Mouse (Mus musculus): ENCODE measurements at regions not wholly inside any gene's neighbourhood (a gene's known extent, or its start where the extent isn't known, plus 50 kb on each side); places are given as distances from the start of the nearest gene placed in this dataset.
"Not testable (repeated sequence)": the region's sequence is repeated elsewhere in the genome, so short reads cannot be mapped to it uniquely, and the experiment has no call there.

- no peak for DNase-seq
Observed at GRCm38 (mm10) chr1:136680173-136680572, 55.5 kb downstream of the Zfp281 start.

GRCm38 (mm10) chr1:136682311-136682710, 57.6 kb downstream of the Zfp281 start:
- not testable (repeated sequence) for DNase-seq

DNA sequence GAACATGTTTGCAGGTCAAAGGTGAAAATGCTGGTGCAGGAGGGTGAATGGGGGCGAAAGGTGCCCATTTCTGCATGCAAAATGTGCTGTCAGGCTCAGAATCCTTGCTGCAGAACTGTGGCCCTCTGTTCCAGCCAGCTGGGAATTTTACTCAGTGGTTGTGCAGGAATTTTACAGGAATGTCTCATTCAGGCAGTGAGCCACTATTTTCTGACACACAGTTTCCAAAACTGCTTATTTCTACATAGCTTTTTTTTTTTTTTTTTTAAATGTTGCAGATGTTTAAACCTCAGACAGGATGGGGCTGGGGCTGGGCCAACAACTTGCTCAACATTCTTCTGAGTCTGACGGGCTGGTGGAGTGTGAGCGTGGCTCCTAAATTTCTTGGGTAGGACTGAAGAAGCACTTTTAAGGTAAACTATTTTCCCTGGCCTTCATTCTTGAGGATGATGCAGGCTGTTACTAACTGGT, 58.4 kb downstream of the Zfp281 start:
- peak; percentile 86 for DNase-seq

GRCm38 (mm10) chr1:136683561-136684131, 58.9 kb downstream of the Zfp281 start:
- peak; percentile 49 for DNase-seq

DNA sequence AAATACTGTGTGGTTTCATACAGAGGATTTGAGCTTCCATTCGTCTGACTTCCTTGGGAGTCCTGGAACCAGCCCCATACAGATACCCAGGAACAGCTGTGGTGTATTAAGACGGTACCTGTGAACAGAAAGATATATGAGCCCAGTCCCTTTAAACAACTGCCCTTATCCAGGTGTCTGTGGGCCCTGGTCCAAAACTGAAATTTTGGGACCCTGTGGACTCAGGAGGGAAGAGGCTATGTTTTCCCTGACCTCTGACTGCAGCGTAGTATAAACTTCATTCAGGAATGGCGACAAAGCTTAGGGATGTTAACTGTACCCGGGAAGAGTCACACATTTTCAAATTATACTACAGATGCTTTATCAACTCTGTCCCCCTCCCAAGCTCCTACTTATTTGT, 59.8 kb downstream of the Zfp281 start:
- DNase-seq = no peak

DNA sequence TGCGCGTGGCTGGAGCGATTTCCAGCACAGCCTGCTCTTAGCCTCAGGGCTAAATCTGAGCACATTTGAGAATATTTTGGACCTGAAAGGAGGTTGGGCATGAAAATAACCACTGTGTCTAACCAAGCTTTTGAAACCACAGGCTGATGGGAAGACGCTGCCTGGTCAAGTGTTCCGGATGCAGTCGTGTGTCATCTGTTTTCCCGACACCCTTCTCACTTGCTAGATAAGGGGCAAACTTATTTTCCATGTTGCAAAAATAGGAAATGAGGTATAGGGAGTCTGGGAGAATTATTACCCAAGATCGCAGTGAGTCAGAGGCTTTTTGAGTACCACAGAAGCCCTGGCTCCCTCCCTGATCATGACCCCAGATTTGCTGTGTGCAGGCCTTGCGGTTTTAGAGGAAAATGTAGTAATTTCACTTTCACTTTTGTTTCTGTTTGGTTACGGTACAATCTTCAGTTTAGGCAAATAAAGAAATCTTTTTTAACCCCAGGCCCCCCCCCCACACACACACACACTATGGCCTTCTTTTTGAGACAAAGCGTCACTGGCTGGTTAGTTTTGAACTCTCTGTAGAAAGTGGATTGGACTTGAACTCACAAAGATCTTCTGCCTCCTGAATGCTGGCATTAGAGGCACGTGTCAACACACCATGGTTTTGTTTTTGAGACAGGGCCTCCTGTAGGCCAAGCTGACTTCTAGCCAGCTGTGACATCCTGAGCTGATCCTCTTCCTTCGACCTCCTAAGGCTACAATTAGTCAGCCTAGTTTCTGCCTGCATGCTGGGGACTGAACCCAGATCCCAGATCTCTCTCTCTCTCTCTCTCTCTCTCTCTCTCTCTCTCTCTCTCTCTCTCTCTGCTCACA, 60.7 kb downstream of the Zfp281 start:
- peak; percentile 28 for DNase-seq

DNA sequence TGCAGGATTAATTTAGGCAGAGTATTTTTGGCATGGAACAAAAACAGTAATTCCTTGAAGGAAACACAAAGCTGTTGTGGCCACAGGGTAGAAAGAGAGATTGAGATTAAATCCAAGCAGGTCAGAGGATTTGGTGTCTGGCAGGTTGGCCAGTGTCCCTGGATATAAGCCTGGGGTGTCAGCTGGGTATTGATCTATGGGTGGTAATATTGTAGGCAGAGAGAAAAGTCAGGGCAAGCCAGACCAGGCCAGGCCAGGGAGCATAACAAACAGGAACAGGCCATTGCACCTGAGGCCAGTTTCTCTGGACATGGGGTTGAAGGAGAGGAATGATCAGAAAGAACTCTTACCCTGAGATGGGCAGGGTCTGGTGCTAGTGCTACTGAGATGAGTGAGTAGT, 61.8 kb downstream of the Zfp281 start:
- no peak for DNase-seq

DNA sequence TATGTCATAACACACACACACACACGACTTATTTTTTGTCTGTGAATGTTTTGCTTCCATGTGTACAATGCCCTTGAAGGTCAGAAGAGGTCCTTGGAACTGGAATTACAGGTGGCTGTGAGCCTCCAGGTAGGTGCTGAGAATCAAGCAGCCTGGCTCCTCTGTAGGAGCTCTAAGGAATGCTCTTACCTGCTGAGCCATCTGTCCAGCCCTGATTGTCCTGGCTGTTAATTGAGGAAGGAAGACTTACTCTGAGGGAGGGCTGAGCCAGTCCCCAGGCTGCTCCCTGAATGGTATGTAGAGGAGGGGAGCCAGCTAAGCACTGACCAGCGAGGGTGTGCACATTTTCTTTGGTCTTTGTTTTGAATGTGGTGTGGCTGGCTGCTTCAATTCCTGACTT, 65.4 kb downstream of the Zfp281 start:
- DNase-seq = no peak

DNA sequence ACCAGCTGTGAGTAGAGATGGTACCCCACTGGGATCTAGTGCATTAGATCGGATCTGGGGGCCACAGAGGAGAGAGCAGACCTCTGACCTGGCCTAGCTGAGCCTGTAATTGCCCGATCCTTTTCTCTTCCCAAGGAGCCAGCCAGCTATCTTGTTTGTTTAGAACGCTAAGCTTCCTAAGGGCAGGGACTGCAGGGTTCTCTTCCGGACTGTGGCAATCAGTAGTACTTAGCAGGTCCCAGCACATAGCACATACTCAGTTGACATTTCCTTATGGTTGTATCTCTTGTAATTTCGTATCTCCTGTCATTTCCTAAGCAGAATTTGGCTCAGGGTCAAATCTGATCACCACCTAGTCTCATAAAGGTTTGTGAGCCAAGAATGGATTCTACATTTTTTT, 68.7 kb downstream of the Zfp281 start:
- peak; percentile 10 for DNase-seq

GRCm38 (mm10) chr1:136694983-136695382, 70.3 kb downstream of the Zfp281 start:
- peak; percentile 43 for DNase-seq

GRCm38 (mm10) chr1:136696077-136696641, 71.5 kb downstream of the Zfp281 start:
- DNase-seq = peak; percentile 53

GRCm38 (mm10) chr1:136698454-136699152, 73.9 kb downstream of the Zfp281 start:
- DNase-seq = peak; percentile 56

GRCm38 (mm10) chr1:136699153-136699524, 74.4 kb downstream of the Zfp281 start:
- DNase-seq = no peak

- no peak for DNase-seq
Observed at GRCm38 (mm10) chr1:136699571-136699970, 74.9 kb downstream of the Zfp281 start.

DNA sequence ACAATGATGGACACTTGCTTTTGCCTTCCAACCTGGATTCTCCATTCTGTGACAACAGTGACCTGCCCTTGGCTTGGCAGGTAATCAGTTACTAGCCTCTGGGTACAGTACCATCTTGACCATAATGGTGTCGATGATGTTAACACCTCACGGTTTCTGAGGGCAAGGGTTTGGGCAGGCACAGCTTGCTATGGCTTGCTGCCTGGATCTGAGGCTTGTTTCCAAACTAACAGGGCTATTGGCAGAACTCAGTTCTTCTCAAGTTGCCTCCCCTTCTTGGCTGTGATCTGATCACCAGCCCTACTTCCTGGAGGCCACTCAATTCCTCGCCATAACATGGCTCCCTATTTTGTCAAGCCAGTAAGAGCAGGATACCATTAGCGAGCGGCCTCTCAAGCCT, 79.4 kb downstream of the Zfp281 start:
- peak; percentile 27 for DNase-seq

DNA sequence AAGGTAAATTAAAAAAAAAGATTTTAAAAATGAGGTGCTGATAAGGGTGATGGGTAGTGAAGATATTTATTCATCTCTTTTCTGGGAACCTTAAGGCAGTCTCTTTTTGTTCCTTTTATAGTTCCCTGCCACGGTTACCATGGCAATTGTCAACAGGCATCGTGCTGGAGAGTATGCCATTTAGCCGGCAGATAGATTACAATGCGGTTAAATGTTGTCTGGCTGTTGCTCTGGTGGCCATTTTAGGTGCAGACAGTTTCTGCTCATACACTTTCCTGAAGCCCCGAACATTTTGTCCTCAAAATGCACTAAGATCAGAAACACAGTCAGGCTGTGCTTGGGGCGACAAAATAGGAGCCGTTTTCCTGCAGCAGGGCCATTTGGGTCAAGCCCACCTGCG, 81.8 kb downstream of the Zfp281 start:
- DNase-seq = no peak

- peak; percentile 66 for DNase-seq
Observed at GRCm38 (mm10) chr1:136707394-136707793, 82.7 kb downstream of the Zfp281 start.

- DNase-seq = no peak
Observed at GRCm38 (mm10) chr1:136707866-136708265, 83.2 kb downstream of the Zfp281 start.

DNA sequence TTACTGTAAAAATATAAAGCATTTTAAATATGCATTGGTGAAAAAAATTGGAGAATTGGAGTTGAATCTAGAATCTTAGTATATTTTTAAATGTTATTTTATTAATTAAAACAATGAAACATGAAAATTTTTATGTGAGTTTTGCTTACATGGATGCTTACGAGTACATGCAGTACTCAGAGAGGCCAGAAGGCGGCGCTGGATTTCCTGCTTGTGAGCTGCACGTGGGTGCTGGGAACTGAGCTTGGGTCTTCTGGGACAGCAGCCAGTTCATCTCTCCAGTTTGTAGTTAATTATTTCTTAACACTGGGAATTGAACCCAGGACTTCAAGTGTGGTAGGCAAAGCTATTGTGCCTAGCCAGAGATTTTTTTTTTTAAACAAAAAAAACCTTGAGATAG, 85.5 kb downstream of the Zfp281 start:
- DNase-seq = no peak

DNA sequence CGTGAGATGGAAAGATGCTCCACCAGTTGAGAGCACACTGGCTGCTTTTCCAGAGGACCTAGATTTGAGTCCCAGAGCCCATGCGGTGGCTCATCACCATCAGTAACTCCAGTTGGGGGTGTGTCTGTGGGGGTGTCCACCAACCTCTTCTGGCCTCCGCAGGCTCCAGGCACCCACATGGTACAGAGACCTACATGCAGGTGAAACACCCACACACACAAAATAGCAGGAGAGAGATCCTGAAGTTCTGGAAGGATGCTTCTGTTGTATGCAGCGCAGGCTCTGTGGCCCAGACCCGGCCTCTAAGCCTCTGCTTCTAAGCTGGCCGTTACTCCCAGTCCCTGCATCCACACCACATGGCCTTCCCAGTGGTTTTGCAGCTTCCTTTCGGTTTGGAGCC, 86.5 kb downstream of the Zfp281 start:
- no peak for DNase-seq

DNA sequence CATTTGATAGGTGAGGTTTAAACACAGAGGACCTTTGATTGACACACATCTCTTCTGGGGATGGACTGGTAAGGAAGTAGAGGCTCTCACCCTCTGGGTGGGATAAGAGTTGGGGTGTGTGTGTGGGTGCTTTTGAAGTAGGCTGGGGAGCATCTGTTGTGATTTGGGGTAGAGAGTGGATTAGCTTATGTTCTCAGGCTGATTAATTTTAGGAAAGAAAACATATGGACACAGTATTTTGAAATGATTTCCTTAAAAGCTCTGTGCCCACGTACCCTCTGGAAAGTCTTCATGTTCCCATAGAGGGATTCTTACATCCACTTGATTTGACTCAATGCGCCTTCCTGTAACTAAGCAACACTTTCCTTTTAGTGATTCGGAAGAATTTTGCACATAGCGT, 89.4 kb downstream of the Zfp281 start:
- no peak for DNase-seq

GRCm38 (mm10) chr1:136714987-136715386, 90.3 kb downstream of the Zfp281 start:
- DNase-seq = no peak

GRCm38 (mm10) chr1:136717830-136718517, 93.3 kb downstream of the Zfp281 start:
- peak; percentile 43 for DNase-seq
